Mouse (Mus musculus): Measurements from ENCODE around the gene Arfgef3. TPM values are rescaled to one million over a fixed set of nuclear protein-coding genes. Genes with fewer than 3 reads are reported as not detected.
"Not testable (repeated sequence)": the region's sequence is repeated elsewhere in the genome, so short reads cannot be mapped to it uniquely, and the experiment has no call there.

Arfgef3 gene
- polyA plus RNA-seq, 1 experiment from 2014 or later = 3.5 TPM

DNA sequence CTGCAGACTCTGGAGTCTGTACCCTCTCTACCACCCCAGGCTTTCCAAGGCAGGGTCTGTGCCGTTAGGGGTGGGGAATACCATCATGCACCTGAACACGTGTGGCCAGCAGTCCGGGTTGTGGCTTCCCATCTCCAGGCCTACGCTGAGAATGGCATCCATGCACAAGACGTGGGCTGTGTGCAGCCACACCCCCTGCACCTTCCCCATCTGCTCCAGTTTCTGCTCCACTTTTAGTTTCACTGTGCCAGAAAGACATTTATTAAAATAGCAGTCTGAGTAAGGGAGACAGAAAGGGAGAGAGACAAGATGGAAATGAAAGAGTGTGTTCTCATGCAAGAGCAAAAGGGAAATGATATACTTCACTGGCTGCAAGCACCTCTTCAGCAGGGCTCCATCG lies 116.2 kb downstream of the Arfgef3 start:
- no peak overlapping the region for H3K9ac ChIP-seq (replicated peaks; ENCODE audit: low read depth)
- H3K27me3 ChIP-seq (replicated peaks; ENCODE audit: insufficient read depth, low read length) = no peaks in the 10 kb centered on the region
- no peaks in the 10 kb centered on the region for H3K36me3 ChIP-seq (ENCODE audit: insufficient read depth, low read length)
- H3K4me1 ChIP-seq (ENCODE audit: insufficient read depth, low read depth, low read length) = no peaks in the 10 kb centered on the region
- TF ChIP-seq EP300 (IDR thresholded peaks at IDR 0.05) = no peak
- no peak for TF ChIP-seq CTCF (IDR thresholded peaks at IDR 0.05)
- no peaks in the 10 kb centered on the region for H3K9me3 ChIP-seq (ENCODE audit: low read length)
- WGBS = 86% methylated on average over 6 of the region's 6 CpGs
- DNase-seq (ENCODE audit: low spot score) (no peak), ATAC-seq (no peak)
- no peak overlapping the region for H3K4me3 ChIP-seq (ENCODE audit: low read depth, low read length)
- no peak overlapping the region for H3K27ac ChIP-seq (ENCODE audit: low read length)
- H3K4me2 ChIP-seq (replicated peaks; ENCODE audit: low read depth, low read length) = no peak overlapping the region

- no peak overlapping the region for H3K4me3 ChIP-seq (ENCODE audit: low read depth, low read length)
- no peaks in the 10 kb centered on the region for H3K27me3 ChIP-seq (replicated peaks; ENCODE audit: insufficient read depth, low read length)
- WGBS = 75% methylated on average over 2 of the region's 2 CpGs
- H3K9me3 ChIP-seq (ENCODE audit: low read length) = no peaks in the 10 kb centered on the region
- no peaks in the 10 kb centered on the region for H3K36me3 ChIP-seq (ENCODE audit: insufficient read depth, low read length)
- DNase-seq (ENCODE audit: low spot score) (no peak), ATAC-seq (no peak)
- TF ChIP-seq EP300 (IDR thresholded peaks at IDR 0.05) (no peak), CTCF (IDR thresholded peaks at IDR 0.05) (no peak)
- H3K4me2 ChIP-seq (replicated peaks; ENCODE audit: low read depth, low read length) = no peak overlapping the region
- H3K27ac ChIP-seq (ENCODE audit: low read length) = no peak overlapping the region
- H3K4me1 ChIP-seq (ENCODE audit: insufficient read depth, low read depth, low read length) = no peaks in the 10 kb centered on the region
- no peak overlapping the region for H3K9ac ChIP-seq (replicated peaks; ENCODE audit: low read depth)
Measured at GRCm38 (mm10) chr10:18612796-18613195, 131.0 kb downstream of the Arfgef3 start.

DNA sequence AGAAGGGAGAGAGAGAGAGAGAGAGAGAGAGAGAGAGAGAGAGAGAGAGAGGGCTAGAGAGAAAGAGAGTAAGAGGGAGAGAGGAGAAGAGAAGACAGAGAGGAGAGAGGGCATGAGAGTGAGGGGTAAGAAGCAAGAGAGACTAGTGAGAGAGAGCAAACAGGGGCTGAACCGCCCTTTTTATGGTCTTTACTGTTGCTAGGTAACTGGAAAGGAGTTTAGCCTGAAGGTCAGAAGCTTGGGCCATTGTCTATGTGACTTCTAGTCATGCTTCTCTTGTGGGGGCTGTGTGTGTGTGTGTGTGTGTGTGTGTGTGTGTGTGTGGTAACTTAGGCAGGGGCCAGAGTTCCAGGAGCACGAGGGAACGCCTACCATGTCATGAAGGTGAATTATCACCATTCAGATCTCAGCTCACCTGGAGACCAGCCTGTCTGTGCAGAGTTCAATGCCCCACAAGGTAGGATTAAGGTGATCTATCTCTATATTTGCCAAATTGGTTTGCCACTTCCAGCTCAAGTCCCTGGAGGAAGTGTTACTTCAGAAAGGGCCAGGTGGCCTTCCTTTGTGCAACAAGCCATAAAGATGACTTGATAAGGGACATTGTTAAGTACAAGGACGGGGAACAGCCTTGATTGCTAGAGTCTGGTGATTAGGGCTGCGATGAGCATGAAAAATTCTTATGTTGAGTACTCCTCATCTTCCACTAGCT lies 138.8 kb downstream of the Arfgef3 start:
- DNase-seq (ENCODE audit: low spot score); H3K27me3 ChIP-seq (replicated peaks; ENCODE audit: insufficient read depth, low read length); H3K4me2 ChIP-seq (replicated peaks; ENCODE audit: low read depth, low read length); H3K4me1 ChIP-seq (ENCODE audit: insufficient read depth, low read depth, low read length); H3K9ac ChIP-seq (replicated peaks; ENCODE audit: low read depth); H3K36me3 ChIP-seq (ENCODE audit: insufficient read depth, low read length); H3K4me3 ChIP-seq (ENCODE audit: low read depth, low read length); H3K27ac ChIP-seq (ENCODE audit: low read length); ATAC-seq; H3K9me3 ChIP-seq (ENCODE audit: low read length): not testable (repeated sequence)
- WGBS = 51% methylated on average over 5 of the region's 5 CpGs

DNA sequence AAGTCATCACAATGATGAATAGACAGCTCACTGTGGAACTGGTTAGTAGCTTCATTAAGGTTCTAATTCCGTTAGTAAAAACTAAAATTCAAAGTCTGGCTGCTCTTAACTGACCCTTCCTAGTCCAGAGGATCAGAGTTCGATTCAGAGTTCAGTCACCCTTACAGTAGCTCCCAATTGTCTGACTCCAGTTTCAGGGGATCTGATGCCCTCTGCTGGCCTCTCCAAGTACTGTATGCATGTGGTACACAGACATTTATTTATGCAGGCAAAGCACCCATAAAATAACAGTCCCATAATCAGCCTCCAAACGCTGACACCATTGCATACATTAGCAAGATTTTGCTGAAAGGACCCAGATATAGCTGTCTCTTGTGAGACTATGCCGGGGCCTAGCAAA lies 141.7 kb downstream of the Arfgef3 start:
- no peak overlapping the region for H3K9ac ChIP-seq (replicated peaks; ENCODE audit: low read depth)
- H3K27me3 ChIP-seq (replicated peaks; ENCODE audit: insufficient read depth, low read length) = no peaks in the 10 kb centered on the region
- H3K36me3 ChIP-seq (ENCODE audit: insufficient read depth, low read length) = no peaks in the 10 kb centered on the region
- no peak overlapping the region for H3K4me3 ChIP-seq (ENCODE audit: low read depth, low read length)
- no peaks in the 10 kb centered on the region for H3K4me1 ChIP-seq (ENCODE audit: insufficient read depth, low read depth, low read length)
- ATAC-seq (no peak), DNase-seq (ENCODE audit: low spot score) (peak; percentile 58)
- H3K9me3 ChIP-seq (ENCODE audit: low read length) = no peaks in the 10 kb centered on the region
- H3K27ac ChIP-seq (ENCODE audit: low read length) = no peak overlapping the region
- TF ChIP-seq EP300 (IDR thresholded peaks at IDR 0.05) = no peak
- TF ChIP-seq CTCF (IDR thresholded peaks at IDR 0.05) = peak; percentile 80
- WGBS = 14% methylated on average over 4 of the region's 4 CpGs
- H3K4me2 ChIP-seq (replicated peaks; ENCODE audit: low read depth, low read length) = no peak overlapping the region

- TF ChIP-seq CTCF (IDR thresholded peaks at IDR 0.05) (no peak), EP300 (IDR thresholded peaks at IDR 0.05) (no peak)
- 88% methylated on average over 6 of the region's 6 CpGs for WGBS
- Histone ChIP-seq H3K4me3 (ENCODE audit: low read depth, low read length) (no peak overlapping the region), H3K27ac (ENCODE audit: low read length) (no peak overlapping the region), H3K27me3 (replicated peaks; ENCODE audit: insufficient read depth, low read length) (no peaks in the 10 kb centered on the region), H3K4me2 (replicated peaks; ENCODE audit: low read depth, low read length) (no peak overlapping the region), H3K9me3 (ENCODE audit: low read length) (no peaks in the 10 kb centered on the region), H3K36me3 (ENCODE audit: insufficient read depth, low read length) (no peaks in the 10 kb centered on the region), H3K4me1 (ENCODE audit: insufficient read depth, low read depth, low read length) (no peaks in the 10 kb centered on the region), H3K9ac (replicated peaks; ENCODE audit: low read depth) (no peak overlapping the region)
- DNase-seq (ENCODE audit: low spot score) = no peak
- ATAC-seq = no peak
Measured at GRCm38 (mm10) chr10:18597601-18598000, 146.1 kb downstream of the Arfgef3 start.

DNA sequence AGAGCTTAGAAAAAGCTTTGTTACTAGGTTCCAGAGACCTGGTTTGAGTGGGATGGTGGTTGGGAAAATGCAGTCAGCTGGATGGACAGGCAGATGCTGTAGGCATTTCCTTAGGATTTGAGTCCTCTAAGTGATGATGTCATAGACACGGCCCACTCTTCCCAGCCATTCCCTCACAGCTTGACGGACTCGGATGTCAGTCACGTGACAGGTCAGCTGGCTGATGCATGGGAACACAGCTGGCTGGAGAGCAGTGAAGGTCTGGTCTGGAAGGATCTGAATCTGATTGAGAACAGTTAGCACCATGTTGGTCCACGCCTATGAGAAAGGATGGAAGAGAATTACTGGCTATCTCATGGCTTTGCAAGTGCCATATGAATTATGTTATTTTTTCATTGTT lies 154.3 kb downstream of the Arfgef3 start:
- Histone ChIP-seq H3K27ac (ENCODE audit: low read length) (no peak overlapping the region), H3K4me3 (ENCODE audit: low read depth, low read length) (no peak overlapping the region), H3K9me3 (ENCODE audit: low read length) (no peaks in the 10 kb centered on the region), H3K36me3 (ENCODE audit: insufficient read depth, low read length) (no peaks in the 10 kb centered on the region), H3K9ac (replicated peaks; ENCODE audit: low read depth) (no peak overlapping the region), H3K27me3 (replicated peaks; ENCODE audit: insufficient read depth, low read length) (no peaks in the 10 kb centered on the region), H3K4me2 (replicated peaks; ENCODE audit: low read depth, low read length) (no peak overlapping the region), H3K4me1 (ENCODE audit: insufficient read depth, low read depth, low read length) (no peaks in the 10 kb centered on the region)
- no peak for TF ChIP-seq EP300 (IDR thresholded peaks at IDR 0.05)
- no peak for TF ChIP-seq CTCF (IDR thresholded peaks at IDR 0.05)
- ATAC-seq (no peak), DNase-seq (ENCODE audit: low spot score) (no peak)
- WGBS = 84% methylated on average over 5 of the region's 5 CpGs

DNA sequence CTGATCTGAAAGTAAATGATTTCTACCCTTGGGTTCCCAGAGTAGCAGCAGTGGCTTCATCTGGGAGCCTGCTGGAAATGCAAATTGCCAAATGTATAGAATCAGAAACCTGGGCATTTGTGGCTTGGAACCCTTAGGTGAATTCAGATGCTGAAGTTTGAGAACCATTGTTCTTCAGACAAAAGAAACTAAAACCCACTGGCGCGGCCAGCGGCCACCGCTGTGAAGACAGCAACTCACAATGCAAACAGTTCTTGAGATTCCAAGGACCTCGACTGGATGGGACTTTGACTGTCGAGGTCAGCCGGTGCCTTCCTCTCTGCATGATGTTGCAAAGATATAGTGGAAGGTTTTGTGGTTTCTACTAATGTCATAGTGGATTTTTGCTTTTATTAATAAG lies 159.6 kb downstream of the Arfgef3 start:
- Histone ChIP-seq H3K9me3 (ENCODE audit: low read length) (no peaks in the 10 kb centered on the region), H3K4me1 (ENCODE audit: insufficient read depth, low read depth, low read length) (no peaks in the 10 kb centered on the region), H3K36me3 (ENCODE audit: insufficient read depth, low read length) (no peaks in the 10 kb centered on the region), H3K27me3 (replicated peaks; ENCODE audit: insufficient read depth, low read length) (no peaks in the 10 kb centered on the region), H3K9ac (replicated peaks; ENCODE audit: low read depth) (no peak overlapping the region), H3K4me2 (replicated peaks; ENCODE audit: low read depth, low read length) (no peak overlapping the region), H3K4me3 (ENCODE audit: low read depth, low read length) (no peak overlapping the region), H3K27ac (ENCODE audit: low read length) (no peak overlapping the region)
- DNase-seq (ENCODE audit: low spot score) (no peak), ATAC-seq (no peak)
- TF ChIP-seq CTCF (IDR thresholded peaks at IDR 0.05) (no peak), EP300 (IDR thresholded peaks at IDR 0.05) (no peak)
- 35% methylated on average over 7 of the region's 7 CpGs for WGBS
